ENCODE assay signal across 7 mouse cellular contexts in the genomic region with DNA sequence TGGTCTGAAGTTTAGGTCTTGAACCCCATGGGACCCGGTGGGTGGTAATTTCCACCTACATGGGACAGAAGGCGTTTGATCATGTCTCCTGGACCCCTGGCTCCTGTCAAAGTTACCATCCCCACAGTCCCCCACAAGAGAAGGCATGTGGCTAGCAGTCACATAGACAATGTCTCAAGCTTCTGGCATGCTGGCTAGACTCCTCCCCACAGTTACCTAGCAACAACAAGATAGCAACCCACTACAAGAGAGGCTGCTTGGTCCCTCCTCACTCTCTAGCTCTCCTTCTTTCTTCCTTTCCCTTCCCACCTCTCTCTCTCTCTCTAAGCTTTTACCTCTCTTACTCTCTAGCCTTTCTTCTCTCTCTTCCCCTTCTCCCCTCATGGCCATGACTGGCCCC.
DNase-seq lines count a peak whose midpoint lies in the region; ATAC-seq and TF ChIP-seq lines count a peak whose summit lies in the region.
"Not testable (repeated sequence)": the region's sequence is repeated elsewhere in the genome, so short reads cannot be mapped to it uniquely, and the experiment has no call there.

No protein-coding gene starts in this region.

- peaks cover 8 to 42% of the 10 kb centered on the region in 2 experiments for H3K4me1 ChIP-seq in MEL (ENCODE audit: control insufficient read depth in 1 of 2, insufficient read depth in 2 of 2, low read length in 2 of 2)
- H3K4me1 ChIP-seq in forebrain, embryonic 10.5 days = peaks cover 32% of the 10 kb centered on the region
- not testable (repeated sequence) for H3K4me1 ChIP-seq in forebrain, postnatal 0 days (ENCODE audit: insufficient read depth); intestine, embryonic 15.5 days (replicated peaks); midbrain, embryonic 11.5 days (ENCODE audit: control insufficient read depth, insufficient read depth, low read length); neural tube, embryonic 15.5 days

- H3K9me3 ChIP-seq in MEL (replicated peaks; ENCODE audit: insufficient read depth, low read length); forebrain, embryonic 10.5 days; forebrain, postnatal 0 days (ENCODE audit: low read length); intestine, embryonic 15.5 days; midbrain, embryonic 11.5 days (ENCODE audit: control insufficient read depth, low read length); neural tube, embryonic 15.5 days (replicated peaks): not testable (repeated sequence)

- not testable (repeated sequence) for H3K9ac ChIP-seq in MEL (ENCODE audit: control insufficient read depth, low read depth, low read length, poor library complexity, severe bottlenecking); forebrain, postnatal 0 days; intestine, embryonic 15.5 days; midbrain, embryonic 11.5 days (ENCODE audit: low read length); neural tube, embryonic 15.5 days (replicated peaks)

- H3K27ac ChIP-seq in MEL (ENCODE audit: control insufficient read depth, low read depth, low read length); forebrain, postnatal 0 days (ENCODE audit: low read depth, low read length); intestine, embryonic 15.5 days; midbrain, embryonic 11.5 days (ENCODE audit: low read depth, low read length); neural tube, embryonic 15.5 days (replicated peaks): not testable (repeated sequence)
- H3K27ac ChIP-seq in forebrain, embryonic 10.5 days = 0 out of 2 replicates have a peak overlapping the region, but pooled peaks have one; percentile 2

- DNase-seq in MEL (ENCODE audit: low read depth, low spot score) = peak; percentile 57
- peak; percentile 38 for DNase-seq in brain, embryonic 14.5 days (ENCODE audit: low read depth)
- not testable (repeated sequence) for DNase-seq in forebrain, embryonic 10.5 days (ENCODE audit: extremely low spot score, low spot score); midbrain, embryonic 11.5 days (ENCODE audit: low spot score, missing footprints)
- DNase-seq in forebrain, postnatal 0 days = peak; percentile 22

- not testable (repeated sequence) for TF ChIP-seq POLR2A in MEL (IDR thresholded peaks at IDR 0.05; ENCODE audit: control insufficient read depth in 1 of 2, insufficient read depth in 1 of 2, low read depth in 1 of 2, low read length in 2 of 2, poor library complexity in 1 of 2); brain, embryonic 14.5 days (IDR thresholded peaks at IDR 0.05; ENCODE audit: borderline replicate concordance, extremely low read depth, insufficient read depth, insufficient read length, poor library complexity, severe bottlenecking)

- H3K4me3 ChIP-seq in MEL (ENCODE audit: control insufficient read depth in 1 of 2, insufficient read depth in 1 of 2, low read depth in 2 of 2, low read length in 2 of 2); forebrain, embryonic 10.5 days; forebrain, postnatal 0 days (ENCODE audit: low read depth, low read length); intestine, embryonic 15.5 days (replicated peaks); midbrain, embryonic 11.5 days (ENCODE audit: low read depth, low read length); neural tube, embryonic 15.5 days (replicated peaks): not testable (repeated sequence)

- not testable (repeated sequence) for H3K4me2 ChIP-seq in forebrain, postnatal 0 days (ENCODE audit: low read depth); intestine, embryonic 15.5 days (replicated peaks); midbrain, embryonic 11.5 days; neural tube, embryonic 15.5 days

- peaks cover 0 to 13% of the 10 kb centered on the region in 2 experiments; a peak in 2 of 4 replicates for H3K36me3 ChIP-seq in MEL (ENCODE audit: control insufficient read depth in 1 of 2, insufficient read depth in 2 of 2, low read length in 2 of 2)
- H3K36me3 ChIP-seq in forebrain, embryonic 10.5 days (replicated peaks); forebrain, postnatal 0 days (ENCODE audit: insufficient read depth); intestine, embryonic 15.5 days; midbrain, embryonic 11.5 days (ENCODE audit: control insufficient read depth, insufficient read depth, low read length); neural tube, embryonic 15.5 days: not testable (repeated sequence)

- TF ChIP-seq RAD21 in MEL (IDR thresholded peaks at IDR 0.05; ENCODE audit: low read depth, low read length) = not testable (repeated sequence)

- ATAC-seq in forebrain, postnatal 0 days = peak; percentile 40; the same call in 1 of the 2 replicates
- 0 out of 2 replicates have a peak, but pooled peaks have one; percentile 23 for ATAC-seq in intestine, embryonic 15.5 days
- ATAC-seq in midbrain, embryonic 11.5 days (ENCODE audit: low FRiP score) = 0 out of 2 replicates have a peak, but pooled peaks have one; percentile 31
- ATAC-seq in neural tube, embryonic 15.5 days (ENCODE audit: low FRiP score) = peak; percentile 26

- not testable (repeated sequence) for TF ChIP-seq CTCF in MEL (IDR thresholded peaks at IDR 0.05 in 2 of 3, conservative IDR thresholded peaks at IDR 0.05 in 1 of 3; ENCODE audit: control insufficient read depth in 1 of 3, insufficient read depth in 1 of 3, low read depth in 2 of 3, low read length in 3 of 3, poor library complexity in 1 of 3, severe bottlenecking in 1 of 3); brain, embryonic 14.5 days (IDR thresholded peaks at IDR 0.05; ENCODE audit: borderline replicate concordance, extremely low read depth, insufficient read depth, insufficient read length); forebrain, postnatal 0 days (IDR thresholded peaks at IDR 0.05; ENCODE audit: low read depth)

- H3K79me2 ChIP-seq in MEL (ENCODE audit: control insufficient read depth, insufficient read depth, low read length, poor library complexity) = not testable (repeated sequence)

- not testable (repeated sequence) for H3K27me3 ChIP-seq in MEL (ENCODE audit: control insufficient read depth in 1 of 2, insufficient read depth in 2 of 2, low read length in 2 of 2); forebrain, embryonic 10.5 days (ENCODE audit: poor library complexity, severe bottlenecking); forebrain, postnatal 0 days (ENCODE audit: insufficient read depth, low read length); intestine, embryonic 15.5 days (replicated peaks); midbrain, embryonic 11.5 days (ENCODE audit: control insufficient read depth, insufficient read depth, low read length); neural tube, embryonic 15.5 days (replicated peaks)

- WGBS in forebrain, embryonic 10.5 days = 76% methylated on average over 2 of the region's 2 CpGs
- 75% methylated on average over 2 of the region's 2 CpGs for WGBS in forebrain, postnatal 0 days
- 74% methylated on average over 2 of the region's 2 CpGs for WGBS in intestine, embryonic 15.5 days
- 66% methylated on average over 2 of the region's 2 CpGs for WGBS in midbrain, embryonic 11.5 days
- WGBS in neural tube, embryonic 15.5 days = 50% methylated on average over 2 of the region's 2 CpGs

- TF ChIP-seq EP300 in MEL (IDR thresholded peaks at IDR 0.05; ENCODE audit: low read depth in 1 of 2, low read length in 2 of 2) = not testable (repeated sequence)
